Mouse (Mus musculus): ENCODE measurements around the gene Cnn1.

- TF ChIP-seq POLR2A (IDR thresholded peaks at IDR 0.05; ENCODE audit: control insufficient read depth in 1 of 2, insufficient read depth in 1 of 2, low read depth in 1 of 2, low read length in 2 of 2, poor library complexity in 1 of 2) = 0 out of 4 replicates have a peak, but pooled peaks of 1 of the 2 experiments have one; percentile 2
- TF ChIP-seq CTCF (IDR thresholded peaks at IDR 0.05 in 2 of 3, conservative IDR thresholded peaks at IDR 0.05 in 1 of 3; ENCODE audit: control insufficient read depth in 1 of 3, insufficient read depth in 1 of 3, low read depth in 2 of 3, low read length in 3 of 3, poor library complexity in 1 of 3, severe bottlenecking in 1 of 3) = no peak
- TF ChIP-seq RAD21 (IDR thresholded peaks at IDR 0.05; ENCODE audit: low read depth, low read length) = no peak
- no peak for TF ChIP-seq ZMIZ1 (IDR thresholded peaks at IDR 0.05; ENCODE audit: low read depth, low read length)
- no peak for TF ChIP-seq CHD1 (IDR thresholded peaks at IDR 0.05; ENCODE audit: low read depth, low read length)
- no peak for TF ChIP-seq GATA1 (IDR thresholded peaks at IDR 0.05; ENCODE audit: low read depth, low read length)
- TF ChIP-seq KAT2A (conservative IDR thresholded peaks at IDR 0.05; ENCODE audit: low read depth, low read length) = no peak
- TF ChIP-seq BHLHE40 (IDR thresholded peaks at IDR 0.05; ENCODE audit: borderline replicate concordance, low read depth, low read length) = no peak
- no peak for TF ChIP-seq TCF12 (IDR thresholded peaks at IDR 0.05; ENCODE audit: low read depth, low read length)
- TF ChIP-seq ZC3H11A (IDR thresholded peaks at IDR 0.05; ENCODE audit: low read depth, low read length) = no peak
- TF ChIP-seq MYC (IDR thresholded peaks at IDR 0.05; ENCODE audit: low read depth, low read length) = no peak
- TF ChIP-seq EP300 (IDR thresholded peaks at IDR 0.05; ENCODE audit: low read depth in 1 of 2, low read length in 2 of 2) = no peak
- TF ChIP-seq USF1 (IDR thresholded peaks at IDR 0.05; ENCODE audit: low read depth, low read length) = no peak
- TF ChIP-seq MYB (IDR thresholded peaks at IDR 0.05; ENCODE audit: low read depth, low read length) = no peak
Measured at GRCm38 (mm10) chr9:22064341-22064740, 34.7 kb upstream of the Cnn1 start.
